In the genomic region with DNA sequence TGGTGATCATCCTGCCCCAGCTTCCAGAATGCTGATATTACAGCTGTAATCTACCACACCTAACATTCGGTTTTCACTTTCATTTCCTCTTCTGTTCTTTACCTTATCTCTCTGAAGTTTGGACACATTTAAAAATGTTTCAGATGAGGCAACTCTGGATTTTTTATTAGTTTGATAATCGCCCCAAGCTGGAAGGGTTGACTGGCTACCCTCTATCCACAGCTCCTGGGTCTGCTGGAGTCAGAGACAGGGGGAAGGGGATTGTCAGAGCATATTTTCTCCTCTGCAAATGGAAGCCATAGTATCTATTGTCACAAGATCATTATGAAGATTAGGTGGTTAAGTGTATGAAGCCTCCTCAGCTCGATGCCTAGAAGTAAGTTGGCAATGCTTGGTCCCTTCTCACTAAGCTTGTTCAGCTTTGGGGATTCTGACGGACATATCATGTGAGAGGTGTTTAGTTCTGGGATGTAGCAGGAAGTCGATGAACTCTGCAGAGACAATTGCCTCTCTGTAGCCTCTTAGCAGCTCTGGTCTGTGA, we compare ENCODE assay signal across 7 mouse cellular contexts. TPM values are rescaled to one million over a fixed set of nuclear protein-coding genes. Genes with fewer than 3 reads are reported as not detected.
DNase-seq lines count a peak whose midpoint lies in the region; ATAC-seq lines count a peak whose summit lies in the region.

No protein-coding gene starts in this region.

- no peaks in the 10 kb centered on the region for H3K9me3 ChIP-seq in embryonic facial prominence, embryonic 13.5 days
- H3K9me3 ChIP-seq in limb, embryonic 10.5 days (replicated peaks) = no peaks in the 10 kb centered on the region

- H3K4me3 ChIP-seq in embryonic facial prominence, embryonic 13.5 days = peak overlapping the region; percentile 94
- peak overlapping the region; percentile 100 for H3K4me3 ChIP-seq in limb, embryonic 10.5 days

- peaks cover 10% of the 10 kb centered on the region; the same call in 1 of the 2 replicates for H3K36me3 ChIP-seq in embryonic facial prominence, embryonic 13.5 days
- H3K36me3 ChIP-seq in limb, embryonic 10.5 days = peaks cover 15% of the 10 kb centered on the region

- H3K9ac ChIP-seq in embryonic facial prominence, embryonic 13.5 days = peak overlapping the region; percentile 96

- peak overlapping the region; percentile 66 for H3K4me2 ChIP-seq in embryonic facial prominence, embryonic 13.5 days

- H3K27ac ChIP-seq in embryonic facial prominence, embryonic 13.5 days = peak overlapping the region; percentile 99; the same call in 1 of the 2 replicates
- peak overlapping the region; percentile 100 for H3K27ac ChIP-seq in limb, embryonic 10.5 days

- H3K4me1 ChIP-seq in embryonic facial prominence, embryonic 13.5 days = peaks cover 11% of the 10 kb centered on the region
- peaks cover 21% of the 10 kb centered on the region for H3K4me1 ChIP-seq in limb, embryonic 10.5 days

- ATAC-seq in embryonic facial prominence, embryonic 13.5 days (ENCODE audit: insufficient number of reproducible peaks, insufficient read depth, low FRiP score, low TSS enrichment, low read depth) = no peak

- H3K27me3 ChIP-seq in embryonic facial prominence, embryonic 13.5 days = no peaks in the 10 kb centered on the region
- no peaks in the 10 kb centered on the region for H3K27me3 ChIP-seq in limb, embryonic 10.5 days (ENCODE audit: low read depth, poor library complexity, severe bottlenecking)

- WGBS in embryonic facial prominence, embryonic 13.5 days = 29% methylated on average over 5 of the region's 5 CpGs
- WGBS in limb, embryonic 10.5 days = 44% methylated on average over 5 of the region's 5 CpGs

- DNase-seq in A20 (ENCODE audit: low read depth, low spot score) = peak; percentile 84
- peak; percentile 55 for DNase-seq in CD4-positive, CD25-positive, alpha-beta regulatory T cell, adult 2 months (ENCODE audit: low read depth, low spot score)
- no peak for DNase-seq in limb, embryonic 10.5 days (ENCODE audit: low spot score)
- DNase-seq in neural tube, embryonic 10.5 days (ENCODE audit: extremely low spot score, low spot score) = peak; percentile 19
- no peak for DNase-seq in frontal cortex, postnatal 25 days (ENCODE audit: low spot score in 2 of 2)
- no peak for DNase-seq in layer of hippocampus, postnatal 10 days (ENCODE audit: low spot score in 2 of 2)

RNA-seq across cellular contexts. Expression of a gene that starts 1.0 kb away (rescaled TPM):
- polyA plus RNA-seq in embryonic facial prominence, embryonic 13.5 days (2015; fragmentation: Nextera tagmentation; extraction: Ambion mirVana) = 103 and 125 TPM in 2 replicates
- polyA plus RNA-seq in limb, embryonic 10.5 days (2016; fragmentation: Nextera tagmentation; extraction: Ambion mirVana) = 95.8 and 119 TPM in 2 replicates
- 10 to 100 TPM; 47.1 to 50.1 TPM for total RNA-seq in layer of hippocampus, postnatal 10 days (2021)

RNA-seq across cellular contexts. Expression of a gene that starts 51.5 kb away (rescaled TPM):
- 86.0 and 102 TPM in 2 replicates for polyA plus RNA-seq in embryonic facial prominence, embryonic 13.5 days (2015; fragmentation: Nextera tagmentation; extraction: Ambion mirVana)
- 40.6 and 44.3 TPM in 2 replicates for polyA plus RNA-seq in limb, embryonic 10.5 days (2016; fragmentation: Nextera tagmentation; extraction: Ambion mirVana)
- total RNA-seq in layer of hippocampus, postnatal 10 days (2021) = 10 to 100 TPM; 10.3 to 12.1 TPM

Comparison
In these comparisons a context has a peak if more than half of its experiments do, and no peak if none do; other contexts are left out.
1. DNase-seq: peak in A20 (single experiment), CD4-positive, CD25-positive, alpha-beta regulatory T cell, adult 2 months (single experiment) and neural tube, embryonic 10.5 days (single experiment); none in limb, embryonic 10.5 days (single experiment), frontal cortex, postnatal 25 days (0 of 2) and layer of hippocampus, postnatal 10 days (0 of 2).